Mouse (Mus musculus) right cerebral cortex, adult 2 months (tissue): Measurements from ENCODE around the gene Taf9.

Source experiments
- DNase-seq, 2 experiments: peaks; one replicate each; pipeline ENCODE4 v3.0.0; 2021 to 2022; ENCODE audit warnings: low spot score in 2 of 2

The Taf9 gene

GRCm38 (mm10) chr13:100669291-100670022 is 18.1 kb downstream of the Taf9 start, which contains the start of gene Ccdc125:
TSS of gene Ccdc125 (plus strand) at chr13:100669717.
- DNase-seq: no peak

GRCm38 (mm10) chr13:100670181-100670741 is 18.9 kb downstream of the Taf9 start:
- DNase-seq: no peak

- no peak for DNase-seq
Measured at GRCm38 (mm10) chr13:100675936-100676635, 24.7 kb downstream of the Taf9 start.

- no peak for DNase-seq
Measured at GRCm38 (mm10) chr13:100681615-100682014, 30.2 kb downstream of the Taf9 start.

GRCm38 (mm10) chr13:100682837-100683236 is 31.5 kb downstream of the Taf9 start:
- no peak for DNase-seq

GRCm38 (mm10) chr13:100684355-100684754 is 33.0 kb downstream of the Taf9 start:
- DNase-seq: no peak

- DNase-seq: no peak
Measured at GRCm38 (mm10) chr13:100687513-100687912, 36.1 kb downstream of the Taf9 start.

- DNase-seq: no peak
Measured at GRCm38 (mm10) chr13:100697541-100697940, 46.2 kb downstream of the Taf9 start.

- no peak for DNase-seq
Measured at GRCm38 (mm10) chr13:100698866-100699265, 47.5 kb downstream of the Taf9 start.

- no peak for DNase-seq
Measured at GRCm38 (mm10) chr13:100703468-100703867, 52.1 kb downstream of the Taf9 start.
